In genomic region chr15:35229614-35230013, GRCm38 (mm10) we compare ENCODE assay signal across 21 mouse cellular contexts.
DNase-seq lines count a peak whose midpoint lies in the region; ATAC-seq and TF ChIP-seq lines count a peak whose summit lies in the region.
"Had no signal": no experiment of that assay in that cellular context is flagged by ENCODE, and none has a peak within 500 bp of the region (broad histone marks: within the 10 kb centered on the region; RNA-seq: fewer than 3 reads in every experiment).

No protein-coding gene starts in this region.

- H3K4me2 ChIP-seq in intestine, postnatal 0 days (replicated peaks; ENCODE audit: low read depth): no peak overlapping the region
- no peak overlapping the region for H3K4me2 ChIP-seq in intestine, embryonic 16.5 days (ENCODE audit: low read depth, low read length)
- no peak overlapping the region for H3K4me2 ChIP-seq in liver, embryonic 13.5 days
- no peak overlapping the region for H3K4me2 ChIP-seq in forebrain, postnatal 0 days (ENCODE audit: low read depth)
- H3K4me2 ChIP-seq: forebrain, embryonic 13.5 days; heart, embryonic 12.5 days; limb, embryonic 12.5 days; lung, embryonic 15.5 days had no signal

- 80% methylated on average over 3 of the region's 3 CpGs for WGBS in intestine, postnatal 0 days
- WGBS in intestine, embryonic 16.5 days: 88% methylated on average over 3 of the region's 3 CpGs
- 86% methylated on average over 3 of the region's 3 CpGs for WGBS in lung, adult 2 months
- 62% methylated on average over 3 of the region's 3 CpGs for WGBS in liver, embryonic 13.5 days (ENCODE audit: insufficient replicate concordance)
- 86% methylated on average over 3 of the region's 3 CpGs for WGBS in forebrain, postnatal 0 days

- no peak for TF ChIP-seq POLR2A in lung, adult 2 months (IDR thresholded peaks at IDR 0.05; ENCODE audit: borderline replicate concordance, extremely low read depth, low read depth, low read length)
- TF ChIP-seq POLR2A in MEL (IDR thresholded peaks at IDR 0.05; ENCODE audit: control insufficient read depth in 1 of 2, insufficient read depth in 1 of 2, low read depth in 1 of 2, low read length in 2 of 2, poor library complexity in 1 of 2): no peak

- ATAC-seq in intestine, postnatal 0 days: no peak
- ATAC-seq in intestine, embryonic 16.5 days: no peak
- 0 out of 2 replicates have a peak, but pooled peaks have one; percentile 2 for ATAC-seq in liver, embryonic 13.5 days (ENCODE audit: low read depth)
- no peak for ATAC-seq in forebrain, postnatal 0 days
- ATAC-seq: activated CD4-positive, CD25-positive, alpha-beta regulatory T cell, adult 4 months; forebrain, embryonic 13.5 days; hindbrain, postnatal 0 days; midbrain, embryonic 16.5 days had no signal

- no peaks in the 10 kb centered on the region for H3K79me2 ChIP-seq in MEL (ENCODE audit: control insufficient read depth, insufficient read depth, low read length, poor library complexity)

- no peaks in the 10 kb centered on the region for H3K9me3 ChIP-seq in intestine, postnatal 0 days (ENCODE audit: control insufficient read depth)
- H3K9me3 ChIP-seq in intestine, embryonic 16.5 days (ENCODE audit: control insufficient read depth, low read length): no peaks in the 10 kb centered on the region
- no peaks in the 10 kb centered on the region for H3K9me3 ChIP-seq in MEL (replicated peaks; ENCODE audit: insufficient read depth, low read length)
- no peaks in the 10 kb centered on the region for H3K9me3 ChIP-seq in liver, embryonic 13.5 days (replicated peaks)
- no peaks in the 10 kb centered on the region for H3K9me3 ChIP-seq in forebrain, postnatal 0 days (ENCODE audit: low read length)
- H3K9me3 ChIP-seq: forebrain, embryonic 13.5 days; heart, embryonic 12.5 days; lung, embryonic 15.5 days had no signal

- no peaks in the 10 kb centered on the region for H3K4me1 ChIP-seq in intestine, postnatal 0 days (replicated peaks; ENCODE audit: control insufficient read depth, insufficient read depth, low read length)
- no peaks in the 10 kb centered on the region for H3K4me1 ChIP-seq in intestine, embryonic 16.5 days (ENCODE audit: control insufficient read depth, insufficient read depth, low read length)
- no peaks in the 10 kb centered on the region for H3K4me1 ChIP-seq in lung, adult 2 months (ENCODE audit: control insufficient read depth, insufficient read depth, low read length)
- H3K4me1 ChIP-seq in MEL (ENCODE audit: control insufficient read depth in 1 of 2, insufficient read depth in 2 of 2, low read length in 2 of 2): no peaks in the 10 kb centered on the region
- H3K4me1 ChIP-seq in liver, embryonic 13.5 days (replicated peaks): no peaks in the 10 kb centered on the region
- no peaks in the 10 kb centered on the region for H3K4me1 ChIP-seq in forebrain, postnatal 0 days (ENCODE audit: insufficient read depth)
- H3K4me1 ChIP-seq: forebrain, embryonic 13.5 days; heart, embryonic 12.5 days; limb, embryonic 12.5 days; lung, embryonic 15.5 days had no signal

- no peak overlapping the region for H3K27ac ChIP-seq in intestine, postnatal 0 days (ENCODE audit: low read depth, low read length)
- H3K27ac ChIP-seq in intestine, embryonic 16.5 days (ENCODE audit: low read length): no peak overlapping the region
- H3K27ac ChIP-seq in MEL (ENCODE audit: control insufficient read depth, low read depth, low read length): no peak overlapping the region
- no peak overlapping the region for H3K27ac ChIP-seq in liver, embryonic 13.5 days
- no peak overlapping the region for H3K27ac ChIP-seq in forebrain, postnatal 0 days (ENCODE audit: low read depth, low read length)
- H3K27ac ChIP-seq: forebrain, embryonic 13.5 days; hindbrain, postnatal 0 days; limb, embryonic 12.5 days; lung, embryonic 15.5 days had no signal

- no peak for TF ChIP-seq EP300 in MEL (IDR thresholded peaks at IDR 0.05; ENCODE audit: low read depth in 1 of 2, low read length in 2 of 2)

- no peak overlapping the region for H3K9ac ChIP-seq in intestine, postnatal 0 days (ENCODE audit: low read depth, low read length)
- H3K9ac ChIP-seq in intestine, embryonic 16.5 days (ENCODE audit: low read depth, low read length): no peak overlapping the region
- H3K9ac ChIP-seq in MEL (ENCODE audit: control insufficient read depth, low read depth, low read length, poor library complexity, severe bottlenecking): no peak overlapping the region
- no peak overlapping the region for H3K9ac ChIP-seq in liver, embryonic 13.5 days
- H3K9ac ChIP-seq in forebrain, postnatal 0 days: no peak overlapping the region
- H3K9ac ChIP-seq: forebrain, embryonic 13.5 days; heart, embryonic 12.5 days; limb, embryonic 12.5 days; lung, embryonic 15.5 days had no signal

- no peaks in the 10 kb centered on the region for H3K27me3 ChIP-seq in intestine, postnatal 0 days (replicated peaks; ENCODE audit: control insufficient read depth, insufficient read depth, low read length)
- no peaks in the 10 kb centered on the region for H3K27me3 ChIP-seq in intestine, embryonic 16.5 days (replicated peaks; ENCODE audit: control insufficient read depth, insufficient read depth, low read length)
- H3K27me3 ChIP-seq in MEL (ENCODE audit: control insufficient read depth in 1 of 2, insufficient read depth in 2 of 2, low read length in 2 of 2): peaks cover 3 to 6% of the 10 kb centered on the region in 2 experiments; a peak in 2 of 4 replicates
- H3K27me3 ChIP-seq in liver, embryonic 13.5 days: no peaks in the 10 kb centered on the region
- no peaks in the 10 kb centered on the region for H3K27me3 ChIP-seq in forebrain, postnatal 0 days (ENCODE audit: insufficient read depth, low read length)
- H3K27me3 ChIP-seq: forebrain, embryonic 13.5 days; heart, embryonic 12.5 days; limb, embryonic 12.5 days; lung, embryonic 15.5 days had no signal

- TF ChIP-seq RAD21 in MEL (IDR thresholded peaks at IDR 0.05; ENCODE audit: low read depth, low read length): no peak; the same call in 1 of the 2 replicates

- peak; percentile 48 for TF ChIP-seq CTCF in intestine, postnatal 0 days (IDR thresholded peaks at IDR 0.05; ENCODE audit: low read depth)
- TF ChIP-seq CTCF in lung, adult 2 months (IDR thresholded peaks at IDR 0.05; ENCODE audit: insufficient read depth, low read length): peak; percentile 44; the same call in 1 of the 2 replicates
- no peak; a peak in 1 of 6 replicates for TF ChIP-seq CTCF in MEL (IDR thresholded peaks at IDR 0.05 in 2 of 3, conservative IDR thresholded peaks at IDR 0.05 in 1 of 3; ENCODE audit: control insufficient read depth in 1 of 3, insufficient read depth in 1 of 3, low read depth in 2 of 3, low read length in 3 of 3, poor library complexity in 1 of 3, severe bottlenecking in 1 of 3)
- TF ChIP-seq CTCF in forebrain, postnatal 0 days (IDR thresholded peaks at IDR 0.05; ENCODE audit: low read depth): no peak

- no peaks in the 10 kb centered on the region for H3K36me3 ChIP-seq in intestine, postnatal 0 days (ENCODE audit: control insufficient read depth, insufficient read depth)
- no peaks in the 10 kb centered on the region for H3K36me3 ChIP-seq in intestine, embryonic 16.5 days (ENCODE audit: control insufficient read depth, insufficient read depth, low read length)
- no peaks in the 10 kb centered on the region for H3K36me3 ChIP-seq in MEL (ENCODE audit: control insufficient read depth in 1 of 2, insufficient read depth in 2 of 2, low read length in 2 of 2)
- no peaks in the 10 kb centered on the region for H3K36me3 ChIP-seq in liver, embryonic 13.5 days
- H3K36me3 ChIP-seq in forebrain, postnatal 0 days (ENCODE audit: insufficient read depth): no peaks in the 10 kb centered on the region
- H3K36me3 ChIP-seq: heart, embryonic 12.5 days; limb, embryonic 12.5 days; lung, embryonic 15.5 days had no signal

- no peak overlapping the region for H3K4me3 ChIP-seq in intestine, postnatal 0 days (ENCODE audit: low read depth, low read length)
- H3K4me3 ChIP-seq in intestine, embryonic 16.5 days (ENCODE audit: low read length): no peak overlapping the region
- no peak overlapping the region for H3K4me3 ChIP-seq in lung, adult 2 months (replicated peaks; ENCODE audit: extremely low read depth, low read depth, low read length)
- H3K4me3 ChIP-seq in MEL (ENCODE audit: control insufficient read depth in 1 of 2, insufficient read depth in 1 of 2, low read depth in 2 of 2, low read length in 2 of 2): no peak overlapping the region
- no peak overlapping the region for H3K4me3 ChIP-seq in liver, embryonic 13.5 days (replicated peaks)
- H3K4me3 ChIP-seq in forebrain, postnatal 0 days (ENCODE audit: low read depth, low read length): no peak overlapping the region
- H3K4me3 ChIP-seq: erythroblast, embryonic 14.5 days; forebrain, embryonic 13.5 days; heart, embryonic 12.5 days; limb, embryonic 12.5 days; lung, embryonic 15.5 days had no signal

- DNase-seq in lung, adult 2 months: no peak
- DNase-seq in lung, postnatal 14 days: no peak
- DNase-seq in MEL (ENCODE audit: low read depth, low spot score): no peak
- no peak for DNase-seq in liver, embryonic 13.5 days
- no peak for DNase-seq in forebrain, postnatal 0 days
- DNase-seq: adrenal gland, postnatal 10 days; cerebellum, adult 9-10 months; gastrocnemius, postnatal 25 days; heart, postnatal 4 days; kidney, adult 18-20 months; thymus, postnatal 14 days had no signal

TF ChIP-seq in MEL, 35 proteins besides CTCF, POLR2A, EP300 and RAD21:
- TF ChIP-seq SMC3 (IDR thresholded peaks at IDR 0.05; ENCODE audit: low read depth, low read length) (0 out of 2 replicates have a peak, but pooled peaks have one; percentile 10), E2F4 (IDR thresholded peaks at IDR 0.05; ENCODE audit: borderline replicate concordance, low read depth, low read length) (no peak), ZNF384 (IDR thresholded peaks at IDR 0.05; ENCODE audit: low read depth, low read length) (no peak), SIN3A (IDR thresholded peaks at IDR 0.05; ENCODE audit: low read length) (no peak)

Comparison
In these comparisons a context has a peak if more than half of its experiments do, and no peak if none do; other contexts are left out.
1. CTCF ChIP-seq: peak in intestine, postnatal 0 days (single experiment) and lung, adult 2 months (single experiment); none in MEL (0 of 3) and forebrain, postnatal 0 days (single experiment).